Mouse (Mus musculus) ES-E14 (cell line): Measurements from ENCODE around the gene Vmo1. TPM values are rescaled to one million over a fixed set of nuclear protein-coding genes. Genes with fewer than 3 reads are reported as not detected.
A peak's percentile ranks its signal among the peaks of the same experiment; 100 is the strongest.
"Not testable (repeated sequence)": the region's sequence is repeated elsewhere in the genome, so short reads cannot be mapped to it uniquely, and the experiment has no call there.

Source experiments
- DNase-seq: peaks from one replicate; pipeline ENCODE4 v3.0.0-alpha.2; 2013; ENCODE audit warnings: low read depth, low spot score
- H3K27ac ChIP-seq: 2 replicates; pipeline ENCODE4 v1.5.1; 2012; ENCODE audit warnings: low read depth, mild to moderate bottlenecking, low read length, moderate library complexity, mixed read lengths; ENCODE audit not compliant: poor library complexity, insufficient read depth, severe bottlenecking
- H3K36me3 ChIP-seq: 2 replicates; pipeline ENCODE4 v1.6.1; 2012; ENCODE audit warnings: mild to moderate bottlenecking, low read length, moderate library complexity, mixed read lengths; ENCODE audit not compliant: control insufficient read depth, poor library complexity, insufficient read depth, severe bottlenecking
- H3K4me1 ChIP-seq, 2 experiments: fragments of 150-350 bp in 1 of 2; sonication (generic) in 1 of 2; 2 replicates each; pipeline ENCODE4 v1.6.1; 2012; ENCODE audit warnings: low read length in 2 of 2, mild to moderate bottlenecking in 1 of 2, mixed read lengths in 1 of 2; ENCODE audit not compliant: control insufficient read depth in 2 of 2, insufficient read depth in 2 of 2, poor library complexity in 1 of 2
- H3K4me3 ChIP-seq, 2 experiments: fragments of 150-350 bp in 1 of 2; sonication (generic) in 1 of 2; 2 replicates each; pipeline ENCODE4 v1.5.1; 2012; ENCODE audit warnings: low read length in 2 of 2, low read depth in 1 of 2, mild to moderate bottlenecking in 1 of 2, mixed read lengths in 1 of 2; ENCODE audit not compliant: insufficient read depth in 1 of 2, poor library complexity in 1 of 2, severe bottlenecking in 1 of 2
- H3K9ac ChIP-seq: 2 replicates; pipeline ENCODE4 v1.6.1; 2012; ENCODE audit warnings: low read depth, mild to moderate bottlenecking, low read length, mixed read lengths; ENCODE audit not compliant: poor library complexity, insufficient read depth, severe bottlenecking
- H3K9me3 ChIP-seq: fragments of 150-350 bp; sonication (generic); 2 replicates; pipeline ENCODE4 v1.6.1; 2012; ENCODE audit warnings: low read depth, mild to moderate bottlenecking, low read length; ENCODE audit not compliant: control insufficient read depth, insufficient read depth
- CHD2 ChIP-seq: IDR thresholded peaks from 2 replicates; pipeline ENCODE4 v1.6.1; 2014; ENCODE audit warnings: mild to moderate bottlenecking, low read depth, low read length, inconsistent platforms
- HCFC1 ChIP-seq: IDR thresholded peaks from 2 replicates; pipeline ENCODE4 v1.6.1; 2012; ENCODE audit warnings: low read length, inconsistent platforms, borderline replicate concordance; ENCODE audit not compliant: insufficient read depth
- MAFK ChIP-seq: IDR thresholded peaks from 2 replicates; pipeline ENCODE4 v1.6.1; 2014; ENCODE audit warnings: mild to moderate bottlenecking, low read depth, low read length, inconsistent platforms; ENCODE audit not compliant: insufficient read depth
- ZC3H11A ChIP-seq: IDR thresholded peaks from 2 replicates; pipeline ENCODE4 v1.6.1; 2012; ENCODE audit warnings: low read depth, mild to moderate bottlenecking, inconsistent platforms, low read length, borderline replicate concordance
- ZNF384 ChIP-seq: IDR thresholded peaks from 2 replicates; pipeline ENCODE4 v1.6.1; 2012; ENCODE audit warnings: low read depth, low read length, inconsistent platforms
- in situ Hi-C, 2 experiments: fragments of 600-800 bp; cut with MboI; formaldehyde crosslinking; loops; one replicate each; pipeline ENCODE4 v1.15.1; 2025; ENCODE audit warnings: low sequenced_read_pairs in 2 of 2, inconsistent platforms in 1 of 2; ENCODE audit not compliant: unreplicated experiment in 2 of 2
- total RNA-seq: library from RNA; depleted of rRNA; stranded (reverse); fragments of 300-350 nt; gene quantifications from 2 replicates; pipeline ENCODE4 v1.2.3, GENCODE M21; 2012

Gene Vmo1
- total RNA-seq, 1 experiment, result not detected

- H3K9me3 ChIP-seq, H3K27ac ChIP-seq, H3K4me1 ChIP-seq, in situ Hi-C loops, H3K9ac ChIP-seq, DNase-seq, H3K4me3 ChIP-seq: not testable (repeated sequence)
- peak; percentile 66 for TF ChIP-seq ZNF384
- peaks cover 19% of the 10 kb centered on the region for H3K36me3 ChIP-seq
Observed at GRCm38 (mm10) chr11:70531065-70531464, 16.6 kb upstream of the Vmo1 start.

- in situ Hi-C loops, result loop anchor here in 1 of 2 experiments (5.0 kb wide), 1 partner anchor 89 kb away; the partner anchor contains the start of genes 4930544D05Rik and Chrne
- Histone ChIP-seq H3K9ac (no peak overlapping the region), H3K9me3 (no peaks in the 10 kb centered on the region), H3K4me1 (peaks cover 0 to 6% of the 10 kb centered on the region in 2 experiments; a peak in 2 of 4 replicates), H3K4me3 (no peak overlapping the region), H3K27ac (no peak overlapping the region), H3K36me3 (peaks cover 20% of the 10 kb centered on the region)
- TF ChIP-seq CHD2 (no peak), MAFK (no peak), ZC3H11A (no peak), ZNF384 (no peak), HCFC1 (no peak)
- DNase-seq, result no peak
Observed at GRCm38 (mm10) chr11:70528610-70529009, 14.2 kb upstream of the Vmo1 start.

GRCm38 (mm10) chr11:70526211-70526610 is 11.8 kb upstream of the Vmo1 start:
- Histone ChIP-seq H3K4me3 (peak overlapping the region; percentile 89 to 99), H3K4me1 (peaks cover 0 to 6% of the 10 kb centered on the region in 2 experiments; a peak in 2 of 4 replicates), H3K9ac (peak overlapping the region; percentile 99; the same call in 1 of the 2 replicates), H3K9me3 (no peaks in the 10 kb centered on the region), H3K36me3 (peaks cover 20% of the 10 kb centered on the region), H3K27ac (no peak overlapping the region)
- no peak for DNase-seq
- in situ Hi-C loops, result loop anchor here in 1 of 2 experiments (5.0 kb wide), 1 partner anchor 91 kb away; the partner anchor contains the start of genes 4930544D05Rik and Chrne
- TF ChIP-seq CHD2 (no peak), ZC3H11A (no peak), HCFC1 (no peak), ZNF384 (no peak), MAFK (no peak)

- H3K9ac ChIP-seq, result peak overlapping the region; percentile 99
- H3K4me1 ChIP-seq, result peaks cover 0 to 6% of the 10 kb centered on the region in 2 experiments; a peak in 2 of 4 replicates
- DNase-seq, result no peak
- H3K4me3 ChIP-seq, result peak overlapping the region; percentile 89 to 99
- H3K27ac ChIP-seq, result peak overlapping the region; percentile 72; the same call in 1 of the 2 replicates
- peaks cover 20% of the 10 kb centered on the region for H3K36me3 ChIP-seq
- no peak for TF ChIP-seq CHD2
- no peak for TF ChIP-seq ZC3H11A
- no peak for TF ChIP-seq HCFC1
- TF ChIP-seq MAFK, result no peak
- TF ChIP-seq ZNF384, result no peak
- H3K9me3 ChIP-seq, result no peaks in the 10 kb centered on the region
- in situ Hi-C loops, result loop anchor here in 1 of 2 experiments (5.0 kb wide), 1 partner anchor 92 kb away; the partner anchor contains the start of genes 4930544D05Rik and Chrne
Observed at GRCm38 (mm10) chr11:70525726-70526125, 11.3 kb upstream of the Vmo1 start.
